Mouse (Mus musculus) kidney, adult 9 months (tissue): Measurements from ENCODE around the gene Ccdc186.

Experiments
- DNase-seq: peaks from one replicate; pipeline ENCODE4 v3.0.0; 2022

Gene Ccdc186

DNA sequence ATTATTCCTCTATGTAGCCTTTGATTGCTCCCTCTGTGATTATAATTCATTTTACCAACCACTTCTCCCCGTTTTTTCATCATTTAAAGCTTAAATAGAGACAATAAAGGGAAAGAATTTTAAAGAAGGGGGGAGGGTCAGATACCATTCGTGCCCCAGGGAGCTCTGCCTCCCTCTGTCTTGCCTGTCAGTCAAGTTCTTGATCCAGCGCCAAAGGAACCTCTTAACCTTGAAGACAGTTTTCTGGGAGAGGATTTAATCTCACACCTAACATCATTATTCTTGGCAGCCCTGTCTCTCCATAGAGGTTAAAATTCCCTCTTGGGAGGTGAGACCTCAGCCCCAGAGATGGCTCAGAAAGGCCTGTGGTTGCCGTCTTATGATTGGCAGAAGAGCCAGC, 71.3 kb downstream of the Ccdc186 start:
- DNase-seq: no peak

DNA sequence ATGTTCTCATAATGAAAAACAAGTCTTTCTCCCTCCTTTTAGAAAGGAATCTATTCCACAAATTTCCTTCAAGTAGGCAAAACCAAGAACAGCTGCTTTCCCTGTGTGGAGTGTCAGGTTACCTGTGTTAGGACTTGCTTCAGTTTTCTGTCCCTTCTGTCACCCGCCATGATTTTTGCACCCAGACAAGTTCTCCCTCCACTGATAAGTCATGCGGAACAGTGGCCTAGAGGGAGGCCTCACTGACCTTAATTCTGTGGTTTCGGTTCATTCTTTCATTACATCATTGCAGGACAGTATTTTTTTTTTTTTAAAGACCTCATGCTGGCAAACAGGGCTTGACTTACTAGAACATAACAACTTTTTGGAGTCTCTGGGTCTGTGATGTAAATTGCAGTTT, 72.6 kb downstream of the Ccdc186 start:
- DNase-seq: peak; percentile 34

- no peak for DNase-seq
Measured at GRCm38 (mm10) chr19:56747878-56748277, 74.1 kb downstream of the Ccdc186 start.

DNA sequence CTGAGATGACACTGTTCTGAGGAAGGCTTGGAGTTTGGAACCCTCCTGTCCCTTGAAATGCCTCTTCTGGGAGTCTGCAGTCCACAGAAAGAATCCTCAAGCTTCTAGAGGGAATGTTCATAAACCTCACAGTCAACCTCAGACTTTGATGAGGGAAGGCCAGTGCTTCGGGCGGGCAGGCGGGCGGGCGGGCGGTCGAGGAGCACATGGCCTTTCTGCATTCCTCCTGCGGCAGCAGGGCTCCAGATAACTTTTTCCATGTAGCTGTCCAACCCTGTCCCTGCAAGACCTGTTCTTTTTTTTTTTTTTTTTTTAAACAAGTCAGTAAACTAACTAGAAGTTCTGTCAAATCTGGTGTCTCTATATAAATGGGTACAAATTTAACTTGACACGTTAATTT, 75.4 kb downstream of the Ccdc186 start:
- no peak for DNase-seq

- no peak for DNase-seq
Measured at GRCm38 (mm10) chr19:56745528-56745927, 76.5 kb downstream of the Ccdc186 start.

DNA sequence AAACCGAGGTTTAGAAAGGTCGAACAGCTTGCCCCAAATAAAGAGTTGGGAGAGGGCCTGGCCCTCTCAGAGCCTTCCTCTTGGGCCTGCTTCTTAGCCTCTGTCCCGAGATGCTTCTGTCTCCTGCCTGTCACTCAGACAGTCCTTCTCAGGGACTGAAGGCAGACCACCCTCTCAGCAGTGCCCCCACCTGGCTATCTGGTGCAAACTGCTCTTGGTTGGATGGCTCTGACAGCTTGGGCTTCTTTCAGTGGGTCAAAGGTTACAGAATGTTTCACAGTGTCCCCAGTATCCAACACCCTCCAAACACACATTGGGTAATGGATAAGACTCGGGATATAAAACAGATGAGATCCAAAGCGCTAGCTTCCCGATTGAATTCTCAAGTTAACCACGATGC, 76.9 kb downstream of the Ccdc186 start:
- no peak for DNase-seq
